In the genomic region with DNA sequence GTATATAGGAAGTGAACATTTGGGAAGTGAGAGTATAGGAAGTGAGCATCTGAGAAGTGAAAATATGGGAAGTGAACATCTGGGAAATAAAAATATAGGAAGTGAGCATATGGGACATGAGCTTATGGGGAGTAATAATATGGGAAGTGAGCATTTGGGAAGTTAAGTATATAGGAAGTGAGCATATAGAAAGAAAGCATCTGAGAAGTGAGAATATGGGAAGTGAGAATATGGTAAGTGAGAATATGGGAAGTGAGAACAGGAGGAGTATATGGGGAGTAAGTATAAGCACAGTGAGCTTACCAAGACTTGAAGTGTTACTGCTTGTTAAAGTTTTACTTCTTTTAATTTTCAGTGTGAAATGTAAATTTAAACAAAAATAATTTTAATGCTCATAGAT, we compare ENCODE assay signal across 21 mouse cellular contexts.
"Had no signal": no experiment of that assay in that cellular context is flagged by ENCODE, and none has a peak within 500 bp of the region (broad histone marks: within the 10 kb centered on the region; RNA-seq: fewer than 3 reads in every experiment).

No protein-coding gene starts in this region.

- H3K36me3 ChIP-seq: limb, embryonic 10.5 days; limb, embryonic 13.5 days; liver, embryonic 13.5 days; neural tube, embryonic 12.5 days; neural tube, embryonic 15.5 days had no signal

- H3K9me3 ChIP-seq: limb, embryonic 10.5 days; limb, embryonic 13.5 days; liver, embryonic 13.5 days; neural tube, embryonic 12.5 days; neural tube, embryonic 15.5 days had no signal

- H3K27me3 ChIP-seq: limb, embryonic 13.5 days; liver, embryonic 13.5 days; neural tube, embryonic 12.5 days; neural tube, embryonic 15.5 days had no signal

- H3K4me2 ChIP-seq: limb, embryonic 13.5 days; liver, embryonic 13.5 days; midbrain, embryonic 11.5 days; neural tube, embryonic 12.5 days; neural tube, embryonic 15.5 days had no signal

- H3K4me3 ChIP-seq: limb, embryonic 10.5 days; limb, embryonic 13.5 days; liver, embryonic 13.5 days; neural tube, embryonic 12.5 days; neural tube, embryonic 15.5 days had no signal

- DNase-seq: kidney, adult 18-20 months; kidney, adult 9 months; kidney, postnatal 14 days; kidney, postnatal 4 days; layer of hippocampus, adult 9-11 months; liver, embryonic 13.5 days; lung, adult 2 months; lung, postnatal 14 days; midbrain, embryonic 14.5 days; right cerebral cortex, postnatal 4 days; thymus, adult 2 months; thymus, postnatal 14 days; thymus, postnatal 4 days had no signal

- ATAC-seq: intestine, embryonic 16.5 days had no signal

- H3K9ac ChIP-seq: limb, embryonic 13.5 days; liver, embryonic 13.5 days; neural tube, embryonic 12.5 days; neural tube, embryonic 15.5 days had no signal

- H3K4me1 ChIP-seq: limb, embryonic 10.5 days; limb, embryonic 13.5 days; liver, embryonic 13.5 days; neural tube, embryonic 12.5 days; neural tube, embryonic 15.5 days had no signal

- H3K27ac ChIP-seq: limb, embryonic 10.5 days; limb, embryonic 13.5 days; liver, embryonic 13.5 days; macrophage; neural tube, embryonic 12.5 days; neural tube, embryonic 15.5 days; stomach, postnatal 0 days had no signal
